Mouse (Mus musculus): ENCODE measurements around the gene Plekha7.

Gene Plekha7

GRCm38 (mm10) chr7:116307871-116308631 is at the start of gene Plekha7:
TSS of gene Plekha7 (minus strand) at chr7:116308376.
- DNase-seq: peak; percentile 59 to 70

GRCm38 (mm10) chr7:116336226-116336625 is 28.1 kb upstream of the Plekha7 start:
- peak; percentile 68 to 82 for DNase-seq

GRCm38 (mm10) chr7:116335133-116335532 is 27.0 kb upstream of the Plekha7 start:
- no peak for DNase-seq

- no peak for DNase-seq
Measured at GRCm38 (mm10) chr7:116334669-116335038, 26.5 kb upstream of the Plekha7 start.

- peak; percentile 98 for DNase-seq
Measured at GRCm38 (mm10) chr7:116333713-116334668, 25.8 kb upstream of the Plekha7 start, which contains the start of gene Rps13. TSS of gene Rps13 (minus strand) at chr7:116334195.

GRCm38 (mm10) chr7:116331246-116331645 is 23.1 kb upstream of the Plekha7 start:
- no peak for DNase-seq

GRCm38 (mm10) chr7:116329858-116330257 is 21.7 kb upstream of the Plekha7 start:
- no peak for DNase-seq

GRCm38 (mm10) chr7:116328777-116329176 is 20.6 kb upstream of the Plekha7 start:
- no peak for DNase-seq

- DNase-seq: no peak
Measured at GRCm38 (mm10) chr7:116327901-116328300, 19.7 kb upstream of the Plekha7 start.

- DNase-seq: peak; percentile 57 to 76
Measured at GRCm38 (mm10) chr7:116323331-116323964, 15.3 kb upstream of the Plekha7 start.

GRCm38 (mm10) chr7:116309456-116309855 is 1.3 kb upstream of the Plekha7 start:
- DNase-seq: peak; percentile 26 to 33

- peak in 1 of 2 experiments; percentile 42 for DNase-seq
Measured at GRCm38 (mm10) chr7:116308632-116308991, 436 bp upstream of the Plekha7 start.

- DNase-seq: peak; percentile 73 to 76
Measured at GRCm38 (mm10) chr7:116307099-116307870, 891 bp downstream of the Plekha7 start.

GRCm38 (mm10) chr7:116306601-116307000 is 1.6 kb downstream of the Plekha7 start:
- DNase-seq: no peak

GRCm38 (mm10) chr7:116301661-116302311 is 6.4 kb downstream of the Plekha7 start:
- DNase-seq: peak; percentile 39 to 52

GRCm38 (mm10) chr7:116301144-116301543 is 7.0 kb downstream of the Plekha7 start:
- DNase-seq: no peak

GRCm38 (mm10) chr7:116298851-116299250 is 9.3 kb downstream of the Plekha7 start:
- DNase-seq: no peak

- DNase-seq: no peak
Measured at GRCm38 (mm10) chr7:116298389-116298788, 9.8 kb downstream of the Plekha7 start.

GRCm38 (mm10) chr7:116294961-116295360 is 13.2 kb downstream of the Plekha7 start:
- DNase-seq: no peak

GRCm38 (mm10) chr7:116292377-116292776 is 15.8 kb downstream of the Plekha7 start:
- DNase-seq: no peak

- DNase-seq: peak in 1 of 2 experiments; percentile 10
Measured at GRCm38 (mm10) chr7:116290559-116290958, 17.6 kb downstream of the Plekha7 start.

- no peak for DNase-seq
Measured at GRCm38 (mm10) chr7:116288996-116289395, 19.2 kb downstream of the Plekha7 start.
